Mouse (Mus musculus) natural killer cell, adult 2 months (primary cell): ENCODE measurements around the gene Colgalt1.

Source experiments
- DNase-seq, 2 experiments: peaks; one replicate each; pipeline ENCODE4 v3.0.0; 2022; ENCODE audit warnings: low spot score in 2 of 2

The Colgalt1 gene

DNA sequence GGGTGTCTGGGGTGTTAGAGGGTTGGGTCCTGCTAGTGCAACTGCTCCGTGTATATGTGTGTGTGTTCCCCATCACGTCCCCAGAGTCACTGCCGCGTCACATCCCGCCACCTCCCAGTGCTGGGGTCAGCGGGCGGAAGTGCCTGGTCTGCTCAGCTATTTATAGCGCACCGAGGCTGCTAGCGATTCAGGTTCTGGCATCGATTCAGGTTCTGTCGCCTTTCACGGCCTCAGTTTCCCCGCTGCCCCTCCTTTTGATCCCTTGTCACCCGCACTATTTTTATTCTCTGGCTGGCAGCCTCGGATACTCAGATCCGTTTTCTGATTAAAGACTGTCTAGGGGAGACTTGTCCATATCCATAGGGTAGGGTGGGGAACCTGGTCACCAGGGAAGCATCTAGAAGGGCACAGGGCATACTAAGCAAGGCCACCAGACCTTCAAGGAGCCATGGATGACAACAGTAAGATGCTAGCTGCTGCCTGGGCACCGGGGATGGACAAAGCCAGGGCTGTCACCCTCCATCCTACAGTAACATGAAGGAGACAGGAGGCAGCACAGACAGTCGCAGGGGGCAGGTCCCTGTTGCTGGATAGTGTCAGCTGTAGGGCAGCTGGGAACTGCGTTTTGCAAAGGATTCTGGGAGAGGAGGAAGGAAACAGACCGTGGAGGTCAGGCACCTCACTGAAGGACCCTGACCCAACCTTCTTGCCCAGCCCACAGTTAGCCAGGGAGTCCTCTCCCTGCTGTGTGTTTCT lies 57.6 kb downstream of the Colgalt1 start:
- DNase-seq = peak; percentile 74 to 83

DNA sequence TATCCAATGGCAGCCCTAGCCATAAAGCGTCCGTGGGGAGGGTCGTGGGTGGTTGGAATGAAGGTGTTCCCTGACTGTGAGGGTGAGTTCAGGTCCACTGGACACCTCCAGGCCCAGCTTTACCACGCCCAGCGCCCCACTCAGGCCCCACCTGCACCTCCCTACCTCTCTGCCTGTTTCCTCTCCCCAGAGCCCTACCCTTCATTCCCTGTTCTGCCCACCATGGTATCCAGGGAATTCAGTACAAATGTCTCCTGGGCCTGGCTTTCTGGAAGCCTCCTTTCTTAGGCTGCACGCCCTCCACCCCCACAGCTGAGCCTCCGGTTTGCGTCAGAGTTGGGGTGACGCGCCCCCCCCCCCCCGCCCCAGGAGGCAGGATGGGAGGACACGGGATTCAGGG lies 59.4 kb downstream of the Colgalt1 start:
- no peak for DNase-seq

DNA sequence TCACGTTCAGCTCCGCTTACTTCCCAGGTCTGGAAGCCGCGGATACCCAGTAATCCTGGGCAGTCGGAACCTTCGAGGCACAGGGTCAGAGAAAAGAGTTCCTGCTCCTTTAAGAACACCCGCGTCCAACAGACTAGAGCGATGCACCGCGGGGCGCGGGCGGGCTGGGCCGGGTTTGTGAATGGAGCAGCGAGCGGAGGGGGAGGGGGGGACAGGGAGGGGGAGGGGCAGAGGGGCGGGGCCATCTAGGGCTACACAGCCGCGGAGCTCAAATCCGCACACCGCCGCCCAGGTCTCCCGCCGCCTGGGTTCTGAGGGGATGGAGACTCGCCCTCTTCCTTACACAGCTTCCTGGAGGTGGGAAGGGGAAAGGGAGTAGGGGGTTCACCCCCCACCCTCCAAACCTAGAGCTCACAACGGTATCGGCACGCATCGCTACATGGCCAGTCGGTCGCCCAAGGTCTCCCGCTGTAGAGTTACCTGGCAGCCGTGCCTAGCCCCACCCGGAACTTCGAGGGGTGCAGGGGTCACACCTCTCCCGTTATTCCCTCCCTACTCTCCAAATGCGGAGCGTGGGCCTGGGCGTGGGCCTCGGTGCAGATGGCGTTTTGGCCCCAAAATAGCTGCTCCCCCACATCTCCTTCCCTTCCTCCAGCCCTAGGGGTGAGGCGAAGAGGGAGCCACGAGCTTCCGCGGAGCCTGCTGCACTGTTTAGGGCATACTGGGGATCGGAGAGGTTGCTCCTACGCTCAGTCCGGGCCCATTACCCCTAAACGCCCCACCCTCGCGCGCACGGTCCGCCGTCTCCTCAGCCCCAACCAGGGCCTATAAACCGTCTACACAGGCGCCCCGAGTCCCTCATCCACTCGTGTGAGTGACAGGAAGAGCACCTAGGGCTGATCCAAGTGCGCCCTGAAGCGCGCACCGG lies 60.1 kb downstream of the Colgalt1 start:
- no peak for DNase-seq

DNA sequence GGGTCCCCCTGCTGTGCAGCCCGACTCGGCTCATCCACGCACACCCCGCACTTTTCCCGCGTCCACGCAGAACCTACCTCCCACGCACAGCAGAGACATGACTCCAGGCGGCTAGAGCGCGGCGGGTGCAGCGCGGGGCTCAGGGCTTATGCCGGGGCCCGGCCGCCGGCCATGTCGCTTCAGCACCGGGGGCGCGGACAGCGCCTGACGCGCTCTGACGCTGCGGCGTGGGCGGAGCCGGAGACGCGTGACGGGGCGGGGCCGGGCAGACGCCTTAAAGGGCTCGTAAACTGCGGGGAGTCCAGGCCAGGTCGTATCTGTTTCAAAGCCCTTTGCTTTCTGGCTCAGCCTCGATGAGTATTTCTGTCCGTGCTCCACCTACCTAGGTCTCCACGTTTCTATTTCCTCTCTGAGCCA lies 60.8 kb downstream of the Colgalt1 start, which contains the start of gene Unc13a:
Gene Unc13a, minus strand, starts transcription at position 209 of the 417 bp plus-strand sequence.
- DNase-seq = peak; percentile 83 to 89

DNA sequence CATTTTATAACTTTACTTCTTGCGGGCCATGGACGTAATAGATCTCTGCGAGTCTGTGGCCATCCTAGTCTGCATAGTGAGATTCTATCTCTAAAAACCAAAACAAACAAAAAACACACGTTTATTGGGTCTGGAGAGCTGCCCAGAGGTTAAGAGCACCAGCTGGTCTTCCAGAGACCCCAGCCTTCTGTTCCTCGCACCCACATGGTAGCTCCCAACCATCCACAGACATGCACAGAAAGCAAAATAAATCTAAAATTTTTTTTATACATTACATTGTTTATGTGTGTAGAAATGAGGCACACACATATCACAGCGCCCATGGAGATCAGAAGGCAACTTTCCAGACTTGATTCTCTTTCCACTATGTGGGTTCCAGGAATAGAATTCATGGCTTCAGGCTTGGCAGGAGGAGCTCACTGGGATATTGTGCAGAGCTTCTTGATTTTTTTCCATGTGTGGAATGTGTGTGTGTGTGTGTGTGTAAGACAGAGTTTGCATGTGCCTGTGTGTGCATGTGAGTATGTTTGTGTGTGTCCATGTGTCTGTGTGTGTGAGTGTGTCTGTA lies 61.5 kb downstream of the Colgalt1 start:
- DNase-seq = no peak

DNA sequence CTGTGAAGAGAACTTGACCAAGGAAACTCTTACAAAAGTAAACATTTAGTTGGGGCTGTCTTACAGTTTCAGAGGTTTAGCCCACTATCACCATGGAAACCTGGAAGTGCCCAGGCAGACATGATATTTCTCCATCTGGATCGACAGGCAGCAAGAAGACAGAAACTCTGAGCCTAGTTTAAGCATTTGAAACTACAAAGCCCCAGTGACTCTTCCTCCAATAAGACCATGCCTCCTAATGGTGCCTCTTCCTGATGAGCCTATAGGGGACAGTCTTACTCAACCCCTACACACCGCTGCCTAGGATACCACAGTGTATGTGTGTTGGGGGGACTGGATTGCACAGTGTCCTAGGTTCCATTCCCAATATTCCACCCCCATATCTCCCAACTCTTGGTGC lies 63.3 kb downstream of the Colgalt1 start:
- no peak for DNase-seq
